Mouse (Mus musculus) liver, postnatal 0 days (tissue): ENCODE data around the gene Ccdc88a.

Source experiments
- CTCF ChIP-seq: sonication (generic); IDR thresholded peaks from 2 replicates; pipeline ENCODE4 v1.5.1; 2016; ENCODE audit warnings: antibody characterized with exemption, low read depth
- EP300 ChIP-seq: IDR thresholded peaks from 2 replicates; pipeline ENCODE4 v1.6.1; 2016; ENCODE audit warnings: antibody characterized with exemption, low read depth, mild to moderate bottlenecking

- no peak for TF ChIP-seq CTCF
- 0 out of 2 replicates have a peak, but pooled peaks have one; percentile 7 for TF ChIP-seq EP300
Observed at GRCm38 (mm10) chr11:29514682-29515412, 141.4 kb downstream of the Ccdc88a start, which contains the start of gene Prorsd1.
